Mouse (Mus musculus): ENCODE results near the gene Gimap4. TPM values are rescaled to one million over a fixed set of nuclear protein-coding genes. Genes with fewer than 3 reads are reported as not detected.

The Gimap4 gene
- polyA plus RNA-seq, 1 experiment from 2014 or later, result 0.33 TPM

GRCm38 (mm10) chr6:48692962-48693361 lies 8.6 kb downstream of the Gimap4 start:
- no peaks in the 10 kb centered on the region for H3K36me3 ChIP-seq (ENCODE audit: control insufficient read depth, insufficient read depth, low read length)
- H3K4me2 ChIP-seq (ENCODE audit: low read depth, low read length), result no peak overlapping the region
- no peak for ATAC-seq (ENCODE audit: low read depth)
- 90% methylated on average over 6 of the region's 6 CpGs for WGBS
- H3K9me3 ChIP-seq (ENCODE audit: control insufficient read depth, low read length), result no peaks in the 10 kb centered on the region
- no peaks in the 10 kb centered on the region for H3K4me1 ChIP-seq (ENCODE audit: control insufficient read depth, insufficient read depth, low read length)
- H3K9ac ChIP-seq (replicated peaks; ENCODE audit: low read depth, low read length), result no peak overlapping the region
- no peaks in the 10 kb centered on the region for H3K27me3 ChIP-seq (ENCODE audit: control insufficient read depth, insufficient read depth, low read length)
- no peak overlapping the region for H3K27ac ChIP-seq (ENCODE audit: low read depth, low read length)
- no peak overlapping the region for H3K4me3 ChIP-seq (ENCODE audit: low read depth, low read length)

- ATAC-seq (ENCODE audit: low read depth), result no peak
- no peaks in the 10 kb centered on the region for H3K36me3 ChIP-seq (ENCODE audit: control insufficient read depth, insufficient read depth, low read length)
- WGBS, result 88% methylated on average over 4 of the region's 4 CpGs
- H3K4me3 ChIP-seq (ENCODE audit: low read depth, low read length), result no peak overlapping the region
- no peak overlapping the region for H3K27ac ChIP-seq (ENCODE audit: low read depth, low read length)
- no peak overlapping the region for H3K4me2 ChIP-seq (ENCODE audit: low read depth, low read length)
- H3K9ac ChIP-seq (replicated peaks; ENCODE audit: low read depth, low read length), result no peak overlapping the region
- H3K4me1 ChIP-seq (ENCODE audit: control insufficient read depth, insufficient read depth, low read length), result no peaks in the 10 kb centered on the region
- no peaks in the 10 kb centered on the region for H3K9me3 ChIP-seq (ENCODE audit: control insufficient read depth, low read length)
- H3K27me3 ChIP-seq (ENCODE audit: control insufficient read depth, insufficient read depth, low read length), result no peaks in the 10 kb centered on the region
Observed at GRCm38 (mm10) chr6:48696830-48697554, 12.6 kb downstream of the Gimap4 start.

DNA sequence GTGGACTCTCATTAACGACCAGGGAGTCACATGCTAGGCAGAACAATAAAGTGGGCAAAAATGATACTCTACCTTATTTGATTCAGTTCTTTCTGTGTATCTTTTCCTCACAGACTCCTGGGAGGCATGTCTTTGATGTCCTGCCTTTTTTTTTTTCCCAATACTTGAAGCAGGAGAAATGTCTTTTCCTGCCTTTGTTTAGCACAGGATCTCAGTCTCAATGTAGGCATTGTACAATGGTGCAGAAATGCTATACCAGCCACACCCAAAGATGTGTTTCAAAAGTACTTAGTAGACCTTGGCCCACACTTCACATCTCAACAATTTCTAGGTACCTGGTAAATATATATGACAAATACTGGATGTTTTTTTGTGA lies 13.2 kb downstream of the Gimap4 start:
- H3K4me1 ChIP-seq (ENCODE audit: control insufficient read depth, insufficient read depth, low read length), result no peaks in the 10 kb centered on the region
- 53% methylated on average over 1 of the region's 1 CpGs for WGBS
- no peak overlapping the region for H3K27ac ChIP-seq (ENCODE audit: low read depth, low read length)
- no peaks in the 10 kb centered on the region for H3K27me3 ChIP-seq (ENCODE audit: control insufficient read depth, insufficient read depth, low read length)
- no peaks in the 10 kb centered on the region for H3K36me3 ChIP-seq (ENCODE audit: control insufficient read depth, insufficient read depth, low read length)
- no peak overlapping the region for H3K9ac ChIP-seq (replicated peaks; ENCODE audit: low read depth, low read length)
- no peak overlapping the region for H3K4me2 ChIP-seq (ENCODE audit: low read depth, low read length)
- no peak for ATAC-seq (ENCODE audit: low read depth)
- H3K4me3 ChIP-seq (ENCODE audit: low read depth, low read length), result no peak overlapping the region
- H3K9me3 ChIP-seq (ENCODE audit: control insufficient read depth, low read length), result no peaks in the 10 kb centered on the region

DNA sequence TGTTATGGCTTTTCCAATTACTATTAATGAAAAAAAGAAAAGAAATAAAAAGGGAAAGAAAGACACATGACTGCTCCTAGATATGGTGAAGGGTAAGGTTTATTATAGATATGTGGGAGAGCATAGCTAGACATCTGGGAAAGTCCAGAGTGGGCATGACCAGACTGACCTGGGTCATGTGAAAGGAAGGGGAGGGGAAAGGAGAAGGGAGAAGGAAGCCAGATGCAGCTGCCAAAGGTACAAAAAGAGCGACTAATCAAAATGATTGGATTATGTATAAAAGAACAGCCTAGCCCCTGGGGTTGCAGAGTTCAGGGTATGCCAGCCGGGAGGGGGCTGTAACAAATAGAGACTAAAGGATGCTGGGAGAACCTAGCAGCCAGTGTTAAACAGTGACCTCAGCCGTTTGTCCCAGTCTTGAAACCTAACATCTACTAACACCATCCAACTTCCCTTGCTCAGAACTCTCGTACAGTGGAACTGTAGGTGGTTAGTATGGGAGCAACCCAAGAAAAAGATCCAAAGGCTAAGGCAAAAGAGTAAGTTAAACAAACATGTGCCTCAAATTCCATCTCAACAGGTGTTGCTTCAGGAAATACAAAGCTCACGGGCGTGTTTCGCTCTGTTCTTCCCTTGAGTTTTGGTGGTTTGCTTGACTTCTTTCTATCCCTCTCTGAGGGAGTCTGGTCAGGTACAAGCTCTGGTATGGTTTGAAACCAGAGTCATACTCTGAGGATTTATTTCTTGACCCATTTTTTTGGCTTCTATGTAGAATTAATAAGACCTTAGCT lies 13.9 kb downstream of the Gimap4 start:
- H3K4me1 ChIP-seq (ENCODE audit: control insufficient read depth, insufficient read depth, low read length), result no peaks in the 10 kb centered on the region
- ATAC-seq (ENCODE audit: low read depth), result no peak
- H3K4me2 ChIP-seq (ENCODE audit: low read depth, low read length), result no peak overlapping the region
- no peaks in the 10 kb centered on the region for H3K9me3 ChIP-seq (ENCODE audit: control insufficient read depth, low read length)
- H3K4me3 ChIP-seq (ENCODE audit: low read depth, low read length), result no peak overlapping the region
- H3K27ac ChIP-seq (ENCODE audit: low read depth, low read length), result no peak overlapping the region
- WGBS, result 85% methylated on average over 7 of the region's 7 CpGs
- no peak overlapping the region for H3K9ac ChIP-seq (replicated peaks; ENCODE audit: low read depth, low read length)
- no peaks in the 10 kb centered on the region for H3K36me3 ChIP-seq (ENCODE audit: control insufficient read depth, insufficient read depth, low read length)
- no peaks in the 10 kb centered on the region for H3K27me3 ChIP-seq (ENCODE audit: control insufficient read depth, insufficient read depth, low read length)

DNA sequence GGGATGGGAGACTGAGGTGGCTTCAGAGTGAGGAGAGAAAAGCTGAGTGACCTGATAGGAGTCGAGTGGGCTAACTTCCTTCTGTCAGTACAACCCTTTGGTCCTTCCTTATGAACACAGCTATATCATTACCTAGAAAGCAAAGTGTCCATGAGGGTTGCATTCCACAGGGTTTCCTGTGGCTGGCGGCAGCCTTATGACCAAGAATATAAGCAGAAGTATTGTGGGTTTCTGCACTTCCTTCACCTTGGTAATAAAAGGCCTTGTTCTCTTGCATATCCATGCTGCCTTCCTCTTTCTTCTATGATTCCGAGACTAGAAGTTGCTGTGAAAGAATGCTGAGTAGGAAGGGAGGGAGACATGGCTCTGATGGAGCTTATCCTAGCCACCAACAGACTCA lies 14.5 kb downstream of the Gimap4 start:
- 88% methylated on average over 3 of the region's 3 CpGs for WGBS
- Histone ChIP-seq H3K36me3 (ENCODE audit: control insufficient read depth, insufficient read depth, low read length) (no peaks in the 10 kb centered on the region), H3K27me3 (ENCODE audit: control insufficient read depth, insufficient read depth, low read length) (no peaks in the 10 kb centered on the region), H3K27ac (ENCODE audit: low read depth, low read length) (no peak overlapping the region), H3K9me3 (ENCODE audit: control insufficient read depth, low read length) (no peaks in the 10 kb centered on the region), H3K4me2 (ENCODE audit: low read depth, low read length) (no peak overlapping the region), H3K9ac (replicated peaks; ENCODE audit: low read depth, low read length) (no peak overlapping the region), H3K4me3 (ENCODE audit: low read depth, low read length) (no peak overlapping the region), H3K4me1 (ENCODE audit: control insufficient read depth, insufficient read depth, low read length) (no peaks in the 10 kb centered on the region)
- no peak for ATAC-seq (ENCODE audit: low read depth)

DNA sequence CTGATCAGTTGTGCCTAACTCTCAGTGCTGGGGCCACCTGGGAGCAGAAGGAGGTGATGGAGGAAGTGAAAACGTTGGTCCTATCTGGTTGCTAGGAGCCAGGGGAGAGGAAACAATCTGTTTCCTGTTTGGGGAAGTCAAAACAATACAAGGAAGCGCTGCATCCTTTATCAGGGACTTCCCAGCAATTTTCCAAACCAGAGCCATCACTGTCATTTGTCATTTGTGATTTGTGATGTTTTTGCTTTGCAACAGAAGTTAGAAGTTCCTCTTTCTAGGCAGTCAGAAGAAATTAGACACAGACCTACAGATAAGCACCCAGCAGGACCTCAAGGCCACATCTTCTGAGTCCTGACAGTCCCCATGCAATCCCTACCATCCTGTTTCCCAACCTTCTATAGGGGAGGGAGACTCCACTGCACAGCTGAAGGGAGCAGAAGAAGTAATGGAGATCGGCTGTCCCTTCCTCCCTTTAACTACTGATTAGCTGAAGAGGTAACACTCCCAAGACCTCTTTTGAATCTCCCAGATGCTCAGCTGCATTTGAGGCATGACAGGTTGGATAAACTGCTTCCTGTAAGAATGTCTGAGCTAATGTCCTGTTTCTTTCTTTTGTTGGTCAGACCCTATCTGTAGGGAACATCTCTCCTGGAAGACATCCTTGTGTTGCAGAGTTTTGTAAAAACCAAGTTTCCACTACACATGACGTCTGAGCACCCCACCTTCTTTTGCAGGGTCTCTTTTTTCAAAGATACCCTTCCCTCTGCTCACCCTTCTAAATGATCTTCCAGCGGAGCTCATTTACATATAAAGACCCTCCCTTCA lies 16.1 kb downstream of the Gimap4 start:
- H3K27me3 ChIP-seq (ENCODE audit: control insufficient read depth, insufficient read depth, low read length), result no peaks in the 10 kb centered on the region
- no peaks in the 10 kb centered on the region for H3K4me1 ChIP-seq (ENCODE audit: control insufficient read depth, insufficient read depth, low read length)
- ATAC-seq (ENCODE audit: low read depth), result no peak
- no peak overlapping the region for H3K4me2 ChIP-seq (ENCODE audit: low read depth, low read length)
- H3K9ac ChIP-seq (replicated peaks; ENCODE audit: low read depth, low read length), result no peak overlapping the region
- H3K4me3 ChIP-seq (ENCODE audit: low read depth, low read length), result no peak overlapping the region
- H3K27ac ChIP-seq (ENCODE audit: low read depth, low read length), result no peak overlapping the region
- no peaks in the 10 kb centered on the region for H3K9me3 ChIP-seq (ENCODE audit: control insufficient read depth, low read length)
- H3K36me3 ChIP-seq (ENCODE audit: control insufficient read depth, insufficient read depth, low read length), result no peaks in the 10 kb centered on the region
- 67% methylated on average over 5 of the region's 5 CpGs for WGBS

DNA sequence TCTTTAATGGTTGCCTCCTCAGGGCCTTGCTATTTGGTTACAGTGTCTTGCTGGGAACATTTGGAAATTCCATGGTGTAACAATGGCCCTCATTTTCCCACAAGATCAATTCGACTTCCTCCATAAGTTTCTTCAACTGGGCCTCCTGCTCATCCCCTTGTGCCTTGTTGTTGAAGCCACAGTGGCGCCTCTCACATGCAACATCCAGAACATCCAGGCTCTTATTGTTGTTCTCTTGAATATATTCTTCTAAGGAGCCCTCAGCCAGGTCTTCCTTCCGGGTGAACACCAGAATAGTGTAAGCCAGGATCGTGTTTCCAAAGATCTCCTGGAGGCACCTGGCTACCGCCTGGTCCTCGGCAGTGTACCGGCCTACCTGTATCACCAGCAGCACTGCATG lies 17.8 kb downstream of the Gimap4 start:
- H3K9ac ChIP-seq (replicated peaks; ENCODE audit: low read depth, low read length), result no peak overlapping the region
- no peaks in the 10 kb centered on the region for H3K4me1 ChIP-seq (ENCODE audit: control insufficient read depth, insufficient read depth, low read length)
- no peak overlapping the region for H3K27ac ChIP-seq (ENCODE audit: low read depth, low read length)
- no peak overlapping the region for H3K4me3 ChIP-seq (ENCODE audit: low read depth, low read length)
- H3K27me3 ChIP-seq (ENCODE audit: control insufficient read depth, insufficient read depth, low read length), result no peaks in the 10 kb centered on the region
- ATAC-seq (ENCODE audit: low read depth), result no peak
- WGBS, result 90% methylated on average over 7 of the region's 7 CpGs
- H3K4me2 ChIP-seq (ENCODE audit: low read depth, low read length), result no peak overlapping the region
- no peaks in the 10 kb centered on the region for H3K9me3 ChIP-seq (ENCODE audit: control insufficient read depth, low read length)
- H3K36me3 ChIP-seq (ENCODE audit: control insufficient read depth, insufficient read depth, low read length), result no peaks in the 10 kb centered on the region

DNA sequence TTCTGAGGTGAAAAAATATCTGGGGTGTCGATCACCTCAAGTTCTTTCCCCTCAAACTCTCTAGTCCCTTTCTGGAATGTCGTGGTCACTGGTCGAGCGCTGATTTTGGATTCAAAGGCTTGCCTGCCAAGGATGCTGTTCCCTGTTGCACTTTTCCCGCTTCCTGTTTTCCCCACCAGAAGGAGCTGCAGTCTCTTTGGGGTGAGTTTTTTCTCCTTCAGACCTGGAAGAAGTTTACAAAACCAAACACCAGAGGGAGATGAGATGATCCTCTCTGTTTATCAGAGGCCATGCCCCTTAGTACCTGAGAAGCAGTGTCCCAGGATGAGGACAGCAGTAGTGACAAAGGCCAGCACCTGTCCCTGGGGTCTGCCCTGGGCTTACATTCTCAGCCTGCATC lies 18.3 kb downstream of the Gimap4 start:
- Histone ChIP-seq H3K4me2 (ENCODE audit: low read depth, low read length) (no peak overlapping the region), H3K4me3 (ENCODE audit: low read depth, low read length) (no peak overlapping the region), H3K36me3 (ENCODE audit: control insufficient read depth, insufficient read depth, low read length) (no peaks in the 10 kb centered on the region), H3K9me3 (ENCODE audit: control insufficient read depth, low read length) (no peaks in the 10 kb centered on the region), H3K27ac (ENCODE audit: low read depth, low read length) (no peak overlapping the region), H3K27me3 (ENCODE audit: control insufficient read depth, insufficient read depth, low read length) (no peaks in the 10 kb centered on the region), H3K4me1 (ENCODE audit: control insufficient read depth, insufficient read depth, low read length) (no peaks in the 10 kb centered on the region), H3K9ac (replicated peaks; ENCODE audit: low read depth, low read length) (no peak overlapping the region)
- WGBS, result 85% methylated on average over 5 of the region's 5 CpGs
- no peak for ATAC-seq (ENCODE audit: low read depth)

- no peak for ATAC-seq (ENCODE audit: low read depth)
- Histone ChIP-seq H3K4me2 (ENCODE audit: low read depth, low read length) (no peak overlapping the region), H3K4me1 (ENCODE audit: control insufficient read depth, insufficient read depth, low read length) (no peaks in the 10 kb centered on the region), H3K4me3 (ENCODE audit: low read depth, low read length) (no peak overlapping the region), H3K36me3 (ENCODE audit: control insufficient read depth, insufficient read depth, low read length) (no peaks in the 10 kb centered on the region), H3K27me3 (ENCODE audit: control insufficient read depth, insufficient read depth, low read length) (no peaks in the 10 kb centered on the region), H3K9me3 (ENCODE audit: control insufficient read depth, low read length) (no peaks in the 10 kb centered on the region), H3K9ac (replicated peaks; ENCODE audit: low read depth, low read length) (no peak overlapping the region), H3K27ac (ENCODE audit: low read depth, low read length) (no peak overlapping the region)
Observed at GRCm38 (mm10) chr6:48704146-48704545, 19.8 kb downstream of the Gimap4 start.
